Mouse (Mus musculus): ENCODE measurements at regions not wholly inside any gene's neighbourhood (a gene's known extent, or its start where the extent isn't known, plus 50 kb on each side); places are given as distances from the start of the nearest gene placed in this dataset.

DNA sequence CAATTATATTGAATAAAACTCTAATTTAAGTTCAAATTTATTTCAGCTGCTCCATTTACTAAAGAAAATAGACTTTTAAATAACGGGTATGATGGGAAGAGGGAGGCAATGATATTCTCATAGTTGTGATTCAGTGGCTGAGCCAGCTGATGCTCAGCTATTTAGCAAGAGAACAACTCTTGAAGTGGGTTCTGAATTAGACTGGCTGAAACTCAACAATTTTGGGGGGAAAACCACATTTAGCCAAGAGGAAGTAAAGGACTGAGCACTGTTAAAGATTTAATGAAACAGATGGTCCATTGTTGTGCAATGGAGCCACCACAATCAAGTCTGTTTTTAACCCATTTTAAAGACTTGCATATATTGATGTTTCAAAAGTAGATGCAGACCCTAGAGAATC is 1193.0 kb downstream of the D3Ertd751e start:
- no peak for DNase-seq

DNA sequence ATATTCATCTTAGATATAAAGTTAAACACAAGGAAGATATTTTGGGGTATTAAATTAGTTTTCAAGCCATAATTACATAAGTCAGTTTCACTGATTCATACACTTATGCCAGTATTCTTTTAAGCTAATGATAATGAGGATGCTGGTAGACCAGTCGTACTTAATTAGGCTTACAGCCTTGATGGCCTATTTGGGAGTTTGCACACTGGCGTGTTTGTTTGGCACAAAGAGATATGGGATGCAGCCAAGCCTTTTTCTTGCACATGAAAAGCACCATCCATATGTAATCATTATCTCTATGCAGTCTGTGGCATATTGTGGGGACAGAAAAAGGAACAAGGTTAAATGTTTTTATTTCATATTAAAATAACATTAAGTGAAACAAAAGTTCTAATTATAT is 1234.7 kb downstream of the D3Ertd751e start:
- no peak for DNase-seq
